Mouse (Mus musculus) liver, embryonic 11.5 days (tissue): ENCODE measurements around the gene Cfap54. TPM values are rescaled to one million over a fixed set of nuclear protein-coding genes. Genes with fewer than 3 reads are reported as not detected.

Experiments used
- ATAC-seq: fragments of 200-750 bp; cut with Nextera tagmentation; replicated peaks from 2 replicates; pipeline ENCODE4 v1.8.0; 2017; ENCODE audit warnings: moderate number of reproducible peaks, mild to moderate bottlenecking, moderate TSS enrichment, moderate library complexity; ENCODE audit not compliant: low FRiP score
- DNase-seq: peaks from one replicate; pipeline ENCODE4 v3.0.0-alpha.2; 2017; ENCODE audit warnings: low spot score
- H3K27ac ChIP-seq: fragments of 300-500 bp; sonication (generic); 2 replicates; pipeline ENCODE4 v1.5.1; 2014; ENCODE audit warnings: mild to moderate bottlenecking, low read depth, low read length, control low read depth
- H3K27me3 ChIP-seq: fragments of 300-500 bp; sonication (generic); replicated peaks from 2 replicates; pipeline ENCODE4 v1.6.1; 2014; ENCODE audit warnings: low read length, mixed read lengths; ENCODE audit not compliant: control insufficient read depth, insufficient read depth
- H3K36me3 ChIP-seq: fragments of 300-500 bp; sonication (generic); 2 replicates; pipeline ENCODE4 v1.6.1; 2014; ENCODE audit warnings: mild to moderate bottlenecking, low read length, moderate library complexity, mixed read lengths; ENCODE audit not compliant: control insufficient read depth, insufficient read depth
- H3K4me1 ChIP-seq: fragments of 300-500 bp; sonication (generic); replicated peaks from 2 replicates; pipeline ENCODE4 v1.6.1; 2014; ENCODE audit warnings: low read length, mixed read lengths; ENCODE audit not compliant: control insufficient read depth, insufficient read depth
- H3K4me2 ChIP-seq: fragments of 300-500 bp; sonication (generic); 2 replicates; pipeline ENCODE4 v1.6.1; 2014; ENCODE audit warnings: mild to moderate bottlenecking, control low read depth, moderate library complexity
- H3K4me3 ChIP-seq: fragments of 300-500 bp; sonication (generic); 2 replicates; pipeline ENCODE4 v1.5.1; 2014; ENCODE audit warnings: low read depth, low read length, control low read depth
- H3K9ac ChIP-seq: fragments of 300-500 bp; sonication (generic); 2 replicates; pipeline ENCODE4 v1.6.1; 2014; ENCODE audit warnings: low read depth, low read length, control low read depth
- H3K9me3 ChIP-seq: fragments of 300-500 bp; sonication (generic); 2 replicates; pipeline ENCODE4 v1.6.1; 2016; ENCODE audit warnings: low read length, inconsistent platforms, mixed read lengths; ENCODE audit not compliant: control insufficient read depth
- WGBS: fragments of 180-500 bp; shearing (Covaris S2); extraction: QIAGEN DNeasy Blood & Tissue Kit; methylation state at CpG from one replicate; pipeline ENCODE4 v1.1.7; 2014; 5-methylcytosine and 5-hydroxymethylcytosine counted together
- polyA plus RNA-seq: library from polyadenylated mRNA; unstranded; fragments of >200 nt; fragmentation: Nextera tagmentation; extraction: Ambion mirVana; gene quantifications from 2 replicates; pipeline ENCODE4 v1.2.1, GENCODE M21; 2014

The Cfap54 gene
- polyA plus RNA-seq, 1 experiment from 2014 or later: 0.11 TPM

DNA sequence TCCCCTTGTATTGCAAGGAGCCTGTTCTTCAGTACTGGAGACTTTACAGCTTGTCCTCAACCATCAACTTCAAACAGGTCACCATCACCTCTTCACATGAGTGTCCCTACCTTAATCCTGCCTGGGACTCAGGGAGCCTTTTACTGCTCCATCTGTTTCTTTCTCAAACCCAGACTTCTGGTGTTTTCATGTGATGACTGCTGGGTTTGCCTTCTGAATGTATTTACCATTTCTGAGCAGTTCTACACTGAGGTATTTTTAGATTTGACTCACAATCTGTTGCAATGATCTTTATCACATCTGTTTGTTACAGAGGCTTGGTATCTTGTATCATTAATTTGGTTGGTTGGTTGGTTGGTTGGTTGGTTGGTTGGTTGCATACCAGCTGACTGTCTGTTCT is 88.9 kb downstream of the Cfap54 start:
- Histone ChIP-seq H3K9me3 (no peaks in the 10 kb centered on the region), H3K4me3 (no peak overlapping the region), H3K9ac (no peak overlapping the region), H3K4me2 (no peak overlapping the region), H3K4me1 (no peaks in the 10 kb centered on the region), H3K36me3 (no peaks in the 10 kb centered on the region), H3K27ac (no peak overlapping the region), H3K27me3 (no peaks in the 10 kb centered on the region)
- DNase-seq (no peak), ATAC-seq (no peak)

- H3K27me3 ChIP-seq: no peaks in the 10 kb centered on the region
- no peak for ATAC-seq
- WGBS: 81% methylated on average over 2 of the region's 2 CpGs
Observed at GRCm38 (mm10) chr10:92990576-92990975, 90.8 kb downstream of the Cfap54 start.

DNA sequence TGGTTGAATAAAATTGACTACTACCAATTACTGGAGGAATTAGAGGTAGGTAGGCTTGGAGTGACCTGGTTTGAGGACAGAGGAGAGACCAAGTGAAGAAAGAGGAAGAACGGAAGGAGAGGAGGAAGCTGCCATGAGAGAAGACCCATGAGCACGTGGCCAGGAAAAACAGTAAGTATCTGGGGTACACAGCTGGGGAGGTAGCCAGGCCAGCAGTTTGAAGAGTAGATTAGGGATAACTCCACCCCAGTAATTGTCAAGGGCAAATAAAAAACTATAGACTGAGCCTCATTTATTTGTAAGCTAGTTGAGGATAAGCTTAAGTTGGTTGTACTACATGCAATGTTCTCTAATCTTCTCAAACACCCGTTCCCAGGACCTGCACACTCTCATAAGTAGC is 116.3 kb downstream of the Cfap54 start:
- ATAC-seq: no peak
- no peaks in the 10 kb centered on the region for H3K36me3 ChIP-seq
- H3K4me3 ChIP-seq: no peak overlapping the region
- no peak overlapping the region for H3K27ac ChIP-seq
- H3K4me2 ChIP-seq: no peak overlapping the region
- no peak for DNase-seq
- no peaks in the 10 kb centered on the region for H3K27me3 ChIP-seq
- no peaks in the 10 kb centered on the region for H3K9me3 ChIP-seq
- H3K4me1 ChIP-seq: no peaks in the 10 kb centered on the region
- 59% methylated on average over 3 of the region's 3 CpGs for whole genome bisulfite sequencing
- no peak overlapping the region for H3K9ac ChIP-seq

More at GRCm38 (mm10) chr10:92990576-92990975, 90.8 kb downstream of the Cfap54 start:
- Histone ChIP-seq H3K36me3 (no peaks in the 10 kb centered on the region), H3K27ac (no peak overlapping the region), H3K4me2 (no peak overlapping the region), H3K9me3 (no peaks in the 10 kb centered on the region), H3K4me3 (no peak overlapping the region), H3K4me1 (no peaks in the 10 kb centered on the region), H3K9ac (no peak overlapping the region)
- no peak for DNase-seq

DNA sequence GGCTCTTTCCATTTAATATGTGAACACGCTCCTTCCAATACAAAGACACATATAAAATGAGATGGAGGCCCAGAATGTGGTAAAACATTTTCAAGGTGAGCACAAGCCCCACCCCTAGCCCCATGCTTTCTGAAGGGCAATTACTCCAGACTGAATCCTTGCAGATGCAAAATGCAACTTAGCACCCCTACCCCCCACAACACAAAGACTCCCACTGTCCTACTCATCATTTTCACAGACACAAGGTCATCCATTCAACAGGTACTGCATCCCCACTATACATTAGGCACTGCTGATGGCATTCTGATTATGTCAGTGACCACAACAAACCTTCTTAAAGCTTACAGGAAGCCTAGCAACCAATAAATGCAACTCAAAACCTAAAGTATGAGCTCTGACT is 131.4 kb downstream of the Cfap54 start:
- ATAC-seq: no peak
- no peak overlapping the region for H3K9ac ChIP-seq
- 76% methylated on average over 1 of the region's 1 CpGs for WGBS

DNA sequence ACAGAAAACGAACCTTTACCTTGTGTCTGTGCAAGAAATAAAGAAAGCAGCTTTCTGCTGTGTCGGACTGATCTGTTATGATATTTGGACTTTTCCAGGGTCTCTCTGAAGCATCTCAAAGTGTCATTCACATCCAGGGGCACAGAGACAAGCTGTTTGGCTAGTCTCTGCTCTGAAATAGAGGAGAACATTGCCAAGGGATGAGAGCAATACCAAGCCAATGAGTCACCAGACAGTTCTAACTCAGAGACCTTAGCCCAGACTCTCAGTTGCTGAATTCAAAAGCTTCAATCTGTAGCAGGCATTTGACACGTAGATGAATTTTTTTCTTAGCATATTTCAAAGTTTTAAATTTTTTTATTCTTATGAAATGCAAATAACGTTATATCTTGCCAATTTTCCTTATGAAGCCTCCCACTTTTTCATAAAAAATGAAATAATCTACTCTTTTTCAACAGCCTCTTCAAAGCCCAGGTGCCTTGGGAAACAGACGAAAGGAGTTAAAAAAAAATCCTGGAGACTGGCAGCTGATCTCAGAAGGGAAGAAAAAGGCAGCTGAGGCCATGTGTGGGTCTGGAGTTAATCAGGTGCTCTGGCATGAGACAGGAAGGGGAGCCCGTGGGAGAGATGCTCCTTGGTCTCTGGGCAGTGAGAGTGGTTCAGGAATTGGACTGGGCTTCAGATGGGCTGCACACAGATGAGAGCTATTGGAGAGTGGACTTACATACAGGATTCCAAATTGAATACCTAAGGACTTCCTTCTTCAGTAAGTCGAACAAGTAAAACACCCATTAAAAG is 138.4 kb downstream of the Cfap54 start:
- Histone ChIP-seq H3K36me3 (no peaks in the 10 kb centered on the region), H3K27me3 (no peaks in the 10 kb centered on the region), H3K4me1 (no peaks in the 10 kb centered on the region), H3K27ac (no peak overlapping the region), H3K9me3 (no peaks in the 10 kb centered on the region), H3K4me2 (no peak overlapping the region), H3K9ac (no peak overlapping the region), H3K4me3 (no peak overlapping the region)
- ATAC-seq (no peak), DNase-seq (no peak)
- 65% methylated on average over 7 of the region's 7 CpGs for WGBS

More for the DNA sequence above, 131.4 kb downstream of the Cfap54 start:
- Histone ChIP-seq H3K4me2 (no peak overlapping the region), H3K4me3 (no peak overlapping the region), H3K36me3 (no peaks in the 10 kb centered on the region), H3K4me1 (no peaks in the 10 kb centered on the region), H3K9me3 (no peaks in the 10 kb centered on the region), H3K27me3 (no peaks in the 10 kb centered on the region), H3K27ac (no peak overlapping the region)
- no peak for DNase-seq

DNA sequence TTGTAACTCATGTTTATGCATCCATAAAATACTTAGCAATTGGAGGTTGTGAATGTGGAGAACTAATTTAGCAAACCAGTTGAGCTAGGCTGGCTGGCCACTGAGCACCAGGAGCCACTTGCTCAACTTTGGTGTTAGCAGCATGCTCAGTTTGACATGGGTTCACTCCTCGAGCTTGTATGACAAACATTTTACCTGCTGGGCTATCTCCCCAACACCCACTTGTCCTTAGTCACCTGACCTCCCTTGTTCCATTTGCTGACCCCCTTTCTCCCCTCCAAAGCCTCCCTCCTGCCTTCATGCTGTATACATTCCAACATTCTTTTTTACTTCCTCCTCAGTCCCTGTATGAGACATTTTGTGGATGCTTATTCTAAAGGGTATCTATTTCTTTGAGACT is 139.8 kb downstream of the Cfap54 start:
- ATAC-seq: no peak
- H3K4me2 ChIP-seq: no peak overlapping the region
- no peaks in the 10 kb centered on the region for H3K27me3 ChIP-seq
- no peak overlapping the region for H3K27ac ChIP-seq
- H3K9ac ChIP-seq: no peak overlapping the region
- 56% methylated on average over 1 of the region's 1 CpGs for WGBS
- DNase-seq: no peak
- no peaks in the 10 kb centered on the region for H3K4me1 ChIP-seq
- no peak overlapping the region for H3K4me3 ChIP-seq
- no peaks in the 10 kb centered on the region for H3K9me3 ChIP-seq
- H3K36me3 ChIP-seq: no peaks in the 10 kb centered on the region

DNA sequence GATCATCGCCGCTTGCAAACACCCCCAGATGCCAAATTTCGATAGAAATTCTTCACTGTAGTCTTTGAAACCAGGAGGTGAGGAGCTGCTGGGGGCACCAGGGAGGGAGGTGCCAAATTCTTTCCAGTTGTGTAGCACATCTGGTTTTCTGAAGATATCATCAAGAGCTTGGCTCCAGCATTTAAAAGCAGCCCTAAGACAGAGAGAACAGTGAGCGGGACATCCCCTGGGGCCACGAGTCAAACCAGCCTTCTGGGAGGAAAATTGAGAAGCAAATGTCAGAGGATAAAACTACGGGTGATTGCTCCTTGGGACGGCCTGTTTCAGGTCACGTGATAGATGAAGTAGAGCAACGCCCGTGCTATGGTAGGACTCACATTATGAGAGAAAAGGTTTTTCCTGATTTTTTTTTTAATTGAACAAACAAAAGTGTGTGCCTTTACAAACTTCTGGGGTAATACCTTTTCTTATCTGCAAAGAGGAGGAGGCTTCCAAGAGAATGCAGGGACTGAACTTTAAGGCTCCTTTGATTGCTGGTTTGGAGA is 143.6 kb downstream of the Cfap54 start:
- Histone ChIP-seq H3K4me3 (no peak overlapping the region), H3K36me3 (no peaks in the 10 kb centered on the region), H3K27ac (no peak overlapping the region), H3K9ac (no peak overlapping the region), H3K4me2 (no peak overlapping the region), H3K9me3 (no peaks in the 10 kb centered on the region), H3K27me3 (no peaks in the 10 kb centered on the region), H3K4me1 (no peaks in the 10 kb centered on the region)
- WGBS: 64% methylated on average over 10 of the region's 10 CpGs
- no peak for DNase-seq
- no peak for ATAC-seq

DNA sequence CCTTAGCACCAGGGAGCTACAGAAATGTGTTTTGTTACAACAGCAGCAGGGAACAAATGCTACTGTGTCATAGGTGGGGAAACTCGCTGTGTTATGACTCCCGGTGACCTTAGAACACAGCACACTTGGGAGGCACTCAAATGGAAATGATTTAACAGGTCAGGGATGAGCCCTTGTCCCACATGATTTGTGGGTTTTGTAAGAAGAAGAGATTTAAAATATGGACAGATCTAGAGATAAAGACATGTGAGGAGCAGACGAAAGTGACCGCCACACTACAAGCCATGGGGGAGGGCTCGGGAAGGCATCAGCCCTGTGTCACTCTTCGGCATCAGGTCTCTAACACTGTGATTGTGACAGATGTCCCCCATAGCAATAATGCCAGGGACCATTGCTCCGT is 144.3 kb downstream of the Cfap54 start:
- ATAC-seq (no peak), DNase-seq (no peak)
- Histone ChIP-seq H3K27me3 (no peaks in the 10 kb centered on the region), H3K36me3 (no peaks in the 10 kb centered on the region), H3K4me1 (no peaks in the 10 kb centered on the region), H3K27ac (no peak overlapping the region), H3K4me3 (no peak overlapping the region), H3K9ac (no peak overlapping the region), H3K4me2 (no peak overlapping the region), H3K9me3 (no peaks in the 10 kb centered on the region)
- WGBS: 83% methylated on average over 7 of the region's 7 CpGs

- no peaks in the 10 kb centered on the region for H3K4me1 ChIP-seq
Observed at GRCm38 (mm10) chr10:92934506-92934905, 146.9 kb downstream of the Cfap54 start.

More at GRCm38 (mm10) chr10:92934506-92934905, 146.9 kb downstream of the Cfap54 start:
- no peak overlapping the region for H3K27ac ChIP-seq
- no peaks in the 10 kb centered on the region for H3K36me3 ChIP-seq
- ATAC-seq: no peak
- no peaks in the 10 kb centered on the region for H3K27me3 ChIP-seq
- H3K9me3 ChIP-seq: no peaks in the 10 kb centered on the region
- H3K9ac ChIP-seq: no peak overlapping the region
- WGBS: 35% methylated on average over 5 of the region's 5 CpGs
- H3K4me2 ChIP-seq: no peak overlapping the region
- H3K4me3 ChIP-seq: no peak overlapping the region
- DNase-seq: no peak
